Mouse (Mus musculus) G1E (cell line): ENCODE results near the gene Sptan1. TPM values are rescaled to one million over a fixed set of nuclear protein-coding genes. Genes with fewer than 3 reads are reported as not detected.

Experiments used
- ATAC-seq: 2 replicates; pipeline ENCODE4 v1.8.0; 2016; ENCODE audit warnings: mild to moderate bottlenecking; ENCODE audit not compliant: insufficient number of reproducible peaks, poor library complexity, low FRiP score, severe bottlenecking; ENCODE audit errors: extremely low read depth
- DNase-seq: peaks from one replicate; pipeline ENCODE4 v3.0.0; 2012; ENCODE audit warnings: low spot score
- H3K27me3 ChIP-seq: 2 replicates; pipeline ENCODE4 v1.6.1; 2012; ENCODE audit warnings: mild to moderate bottlenecking, low read length, inconsistent platforms; ENCODE audit not compliant: insufficient read depth
- H3K36me3 ChIP-seq: replicated peaks from 2 replicates; pipeline ENCODE3; 2012; ENCODE audit warnings: mild to moderate bottlenecking, inconsistent platforms
- H3K4me1 ChIP-seq: 2 replicates; pipeline ENCODE4 v1.6.1; 2012; ENCODE audit warnings: low read depth, low read length, inconsistent platforms, mixed read lengths; ENCODE audit not compliant: insufficient read depth
- H3K4me3 ChIP-seq: 2 replicates; pipeline ENCODE4 v1.5.1; 2012; ENCODE audit warnings: low read depth, mild to moderate bottlenecking, inconsistent platforms, low read length, moderate library complexity, mixed read lengths
- H3K9me3 ChIP-seq: replicated peaks from 2 replicates; pipeline ENCODE4 v1.6.1; 2012; ENCODE audit warnings: inconsistent platforms
- CTCF ChIP-seq: IDR thresholded peaks from 2 replicates; pipeline ENCODE4 v1.5.1; 2012; ENCODE audit warnings: low read depth, low read length, inconsistent platforms, mixed read lengths
- GATA1 ChIP-seq: IDR thresholded peaks from 2 replicates; pipeline ENCODE4 v1.6.1; 2012; ENCODE audit warnings: borderline replicate concordance, low read length, inconsistent platforms, mixed read lengths
- GATA2 ChIP-seq: IDR thresholded peaks from 2 replicates; pipeline ENCODE4 v1.6.1; 2012; ENCODE audit warnings: low read depth, low read length, inconsistent platforms, borderline replicate concordance
- POLR2AphosphoS5 ChIP-seq: IDR thresholded peaks from 2 replicates; pipeline ENCODE4 v1.6.1; 2012; ENCODE audit warnings: low read depth, low read length, inconsistent platforms; ENCODE audit not compliant: insufficient replicate concordance
- TAL1 ChIP-seq: conservative IDR thresholded peaks from 2 replicates; pipeline ENCODE4 v1.6.1; 2012; ENCODE audit warnings: low read depth, low read length, inconsistent platforms, mixed read lengths
- polyA plus RNA-seq: library from polyadenylated mRNA; stranded (reverse); fragments of >175 nt; gene quantifications from 2 replicates; pipeline ENCODE4 v1.2.3, GENCODE M21; 2012
- total RNA-seq, 2 experiments: library from RNA; stranded (forward) in 1 of 2; stranded (reverse) in 1 of 2; fragments of 200-1000 nt in 1 of 2; fragments of >200 nt in 1 of 2; fragmentation: Nextera tagmentation in 1 of 2; gene quantifications; 2 replicates each; pipeline ENCODE4 v1.2.3; 2014 to 2017

The Sptan1 gene
- total and polyA plus RNA-seq, 3 experiments = 9.3 to 53.2 (median 25.7) TPM

GRCm38 (mm10) chr2:30080181-30080800 is 114.9 kb downstream of the Sptan1 start:
- TF ChIP-seq CTCF = no peak
- no peak for TF ChIP-seq POLR2AphosphoS5
- TF ChIP-seq TAL1 = no peak
- no peak for TF ChIP-seq GATA1
- TF ChIP-seq GATA2 = no peak
- Histone ChIP-seq H3K4me1 (peaks cover 33% of the 10 kb centered on the region), H3K36me3 (peaks cover 18% of the 10 kb centered on the region), H3K27me3 (peaks cover 14% of the 10 kb centered on the region), H3K4me3 (no peak overlapping the region), H3K9me3 (no peaks in the 10 kb centered on the region)
- ATAC-seq (no peak), DNase-seq (no peak)

Other genes starting within 250 kb of the Sptan1 start
- gene Gm13420, start 213.9 kb upstream of the Sptan1 start, total RNA-seq (2014; fragmentation: Nextera tagmentation) = not detected in 2 replicates
- gene Gm13420, start 213.9 kb upstream of the Sptan1 start, total RNA-seq (2017) = not detected in 2 replicates
- gene Gm13420, start 213.9 kb upstream of the Sptan1 start, polyA plus RNA-seq = not detected in 2 replicates
- not detected in 2 replicates for gene Gm13547, start 206.2 kb upstream of the Sptan1 start, total RNA-seq (2014; fragmentation: Nextera tagmentation)
- gene Gm13547, start 206.2 kb upstream of the Sptan1 start, total RNA-seq (2017) = 0.93 TPM in 1 of 2 replicates, not detected in the other
- gene Gm13547, start 206.2 kb upstream of the Sptan1 start, polyA plus RNA-seq = not detected in 2 replicates
- 9.8 and 11.1 TPM in 2 replicates for gene Coq4, start 178.1 kb upstream of the Sptan1 start, total RNA-seq (2014; fragmentation: Nextera tagmentation)
- 18.2 and 20.1 TPM in 2 replicates for gene Coq4, start 178.1 kb upstream of the Sptan1 start, total RNA-seq (2017)
- 242 and 318 TPM in 2 replicates for gene Coq4, start 178.1 kb upstream of the Sptan1 start, polyA plus RNA-seq
- gene Trub2, start 177.1 kb upstream of the Sptan1 start, total RNA-seq (2014; fragmentation: Nextera tagmentation) = 28.1 and 30.5 TPM in 2 replicates
- gene Trub2, start 177.1 kb upstream of the Sptan1 start, total RNA-seq (2017) = 51.7 and 66.4 TPM in 2 replicates
- gene Trub2, start 177.1 kb upstream of the Sptan1 start, polyA plus RNA-seq = 5.6 and 7.9 TPM in 2 replicates
- gene Slc27a4, start 162.9 kb upstream of the Sptan1 start, total RNA-seq (2014; fragmentation: Nextera tagmentation) = 4.2 and 9.0 TPM in 2 replicates
- 5.5 and 8.6 TPM in 2 replicates for gene Slc27a4, start 162.9 kb upstream of the Sptan1 start, total RNA-seq (2017)
- 5.7 and 6.7 TPM in 2 replicates for gene Slc27a4, start 162.9 kb upstream of the Sptan1 start, polyA plus RNA-seq
- 10.3 and 15.2 TPM in 2 replicates for gene Urm1, start 145.5 kb upstream of the Sptan1 start, total RNA-seq (2014; fragmentation: Nextera tagmentation)
- gene Urm1, start 145.5 kb upstream of the Sptan1 start, total RNA-seq (2017) = 19.9 and 23.8 TPM in 2 replicates
- gene Urm1, start 145.5 kb upstream of the Sptan1 start, polyA plus RNA-seq = 43.5 and 71.3 TPM in 2 replicates
- 22.2 and 23.6 TPM in 2 replicates for gene Cercam, start 96.4 kb upstream of the Sptan1 start, total RNA-seq (2014; fragmentation: Nextera tagmentation)
- gene Cercam, start 96.4 kb upstream of the Sptan1 start, total RNA-seq (2017) = 2.9 and 5.1 TPM in 2 replicates
- gene Cercam, start 96.4 kb upstream of the Sptan1 start, polyA plus RNA-seq = 17.6 and 21.1 TPM in 2 replicates
- 72.5 and 158 TPM in 2 replicates for gene Odf2, start 76.3 kb upstream of the Sptan1 start, total RNA-seq (2014; fragmentation: Nextera tagmentation)
- gene Odf2, start 76.3 kb upstream of the Sptan1 start, total RNA-seq (2017) = 64.6 and 70.9 TPM in 2 replicates
- gene Odf2, start 76.3 kb upstream of the Sptan1 start, polyA plus RNA-seq = 16.0 and 24.1 TPM in 2 replicates
- gene Gle1, start 30.1 kb upstream of the Sptan1 start, total RNA-seq (2014; fragmentation: Nextera tagmentation) = 42.1 and 52.2 TPM in 2 replicates
- 57.2 and 61.6 TPM in 2 replicates for gene Gle1, start 30.1 kb upstream of the Sptan1 start, total RNA-seq (2017)
- 42.5 and 62.3 TPM in 2 replicates for gene Gle1, start 30.1 kb upstream of the Sptan1 start, polyA plus RNA-seq
- gene Wdr34, start 83.3 kb downstream of the Sptan1 start, total RNA-seq (2014; fragmentation: Nextera tagmentation) = 15.1 and 17.9 TPM in 2 replicates
- 9.6 and 13.5 TPM in 2 replicates for gene Wdr34, start 83.3 kb downstream of the Sptan1 start, total RNA-seq (2017)
- gene Wdr34, start 83.3 kb downstream of the Sptan1 start, polyA plus RNA-seq = 35.5 and 38.4 TPM in 2 replicates
- gene Set, start 91.8 kb downstream of the Sptan1 start, total RNA-seq (2014; fragmentation: Nextera tagmentation) = 751 and 948 TPM in 2 replicates
- gene Set, start 91.8 kb downstream of the Sptan1 start, total RNA-seq (2017) = 667 and 849 TPM in 2 replicates
- gene Set, start 91.8 kb downstream of the Sptan1 start, polyA plus RNA-seq = 806 and 885 TPM in 2 replicates
- 1.6 and 2.4 TPM in 2 replicates for gene Pkn3, start 112.1 kb downstream of the Sptan1 start, total RNA-seq (2014; fragmentation: Nextera tagmentation)
- 4.5 and 5.9 TPM in 2 replicates for gene Pkn3, start 112.1 kb downstream of the Sptan1 start, total RNA-seq (2017)
- 13.3 and 14.5 TPM in 2 replicates for gene Pkn3, start 112.1 kb downstream of the Sptan1 start, polyA plus RNA-seq
- 25.4 and 29.4 TPM in 2 replicates for gene Zdhhc12, start 128.1 kb downstream of the Sptan1 start, total RNA-seq (2014; fragmentation: Nextera tagmentation)
- 9.5 and 10.3 TPM in 2 replicates for gene Zdhhc12, start 128.1 kb downstream of the Sptan1 start, total RNA-seq (2017)
- gene Zdhhc12, start 128.1 kb downstream of the Sptan1 start, polyA plus RNA-seq = 31.0 and 31.4 TPM in 2 replicates
- 25.1 and 25.8 TPM in 2 replicates for gene Zer1, start 159.0 kb downstream of the Sptan1 start, total RNA-seq (2014; fragmentation: Nextera tagmentation)
- gene Zer1, start 159.0 kb downstream of the Sptan1 start, total RNA-seq (2017) = 9.7 and 10.4 TPM in 2 replicates
- gene Zer1, start 159.0 kb downstream of the Sptan1 start, polyA plus RNA-seq = 13.2 and 18.9 TPM in 2 replicates
- gene Tbc1d13, start 168.2 kb downstream of the Sptan1 start, total RNA-seq (2014; fragmentation: Nextera tagmentation) = 30.2 and 38.6 TPM in 2 replicates
- 38.0 and 38.5 TPM in 2 replicates for gene Tbc1d13, start 168.2 kb downstream of the Sptan1 start, total RNA-seq (2017)
- gene Tbc1d13, start 168.2 kb downstream of the Sptan1 start, polyA plus RNA-seq = 24.5 and 25.2 TPM in 2 replicates
- 1.1 and 2.4 TPM in 2 replicates for gene Endog, start 205.9 kb downstream of the Sptan1 start, total RNA-seq (2014; fragmentation: Nextera tagmentation)
- 7.8 and 8.3 TPM in 2 replicates for gene Endog, start 205.9 kb downstream of the Sptan1 start, total RNA-seq (2017)
- gene Endog, start 205.9 kb downstream of the Sptan1 start, polyA plus RNA-seq = 36.0 and 43.2 TPM in 2 replicates
- gene Spout1, start 212.9 kb downstream of the Sptan1 start, total RNA-seq (2014; fragmentation: Nextera tagmentation) = 20.3 and 24.2 TPM in 2 replicates
- gene Spout1, start 212.9 kb downstream of the Sptan1 start, total RNA-seq (2017) = 24.6 and 27.0 TPM in 2 replicates
- 51.3 and 57.0 TPM in 2 replicates for gene Spout1, start 212.9 kb downstream of the Sptan1 start, polyA plus RNA-seq
- 10.6 and 12.3 TPM in 2 replicates for gene Kyat1, start 240.3 kb downstream of the Sptan1 start, total RNA-seq (2014; fragmentation: Nextera tagmentation)
- 10.0 and 12.3 TPM in 2 replicates for gene Kyat1, start 240.3 kb downstream of the Sptan1 start, total RNA-seq (2017)
- 4.7 and 13.7 TPM in 2 replicates for gene Kyat1, start 240.3 kb downstream of the Sptan1 start, polyA plus RNA-seq